Mouse (Mus musculus) left cerebral cortex, postnatal 14 days (tissue): ENCODE data around the gene Nrcam. TPM values are rescaled to one million over a fixed set of nuclear protein-coding genes. Genes with fewer than 3 reads are reported as not detected.

Source experiments
- DNase-seq, 2 experiments: peaks; one replicate each; pipeline ENCODE4 v3.0.0; 2021 to 2022; ENCODE audit warnings: low spot score in 2 of 2, mixed read lengths in 1 of 2
- intact Hi-C: fragments of 180-260 bp; cut with DNase I; formaldehyde crosslinking; loops from one replicate; pipeline ENCODE4 v1.15.1; 2025
- total RNA-seq, 2 experiments: library from RNA; stranded (reverse); gene quantifications; 2 replicates each; pipeline ENCODE4 v1.2.3; 2021

The Nrcam gene
- total RNA-seq, 2 experiments from 2014 or later, result 515 to 519 TPM

DNA sequence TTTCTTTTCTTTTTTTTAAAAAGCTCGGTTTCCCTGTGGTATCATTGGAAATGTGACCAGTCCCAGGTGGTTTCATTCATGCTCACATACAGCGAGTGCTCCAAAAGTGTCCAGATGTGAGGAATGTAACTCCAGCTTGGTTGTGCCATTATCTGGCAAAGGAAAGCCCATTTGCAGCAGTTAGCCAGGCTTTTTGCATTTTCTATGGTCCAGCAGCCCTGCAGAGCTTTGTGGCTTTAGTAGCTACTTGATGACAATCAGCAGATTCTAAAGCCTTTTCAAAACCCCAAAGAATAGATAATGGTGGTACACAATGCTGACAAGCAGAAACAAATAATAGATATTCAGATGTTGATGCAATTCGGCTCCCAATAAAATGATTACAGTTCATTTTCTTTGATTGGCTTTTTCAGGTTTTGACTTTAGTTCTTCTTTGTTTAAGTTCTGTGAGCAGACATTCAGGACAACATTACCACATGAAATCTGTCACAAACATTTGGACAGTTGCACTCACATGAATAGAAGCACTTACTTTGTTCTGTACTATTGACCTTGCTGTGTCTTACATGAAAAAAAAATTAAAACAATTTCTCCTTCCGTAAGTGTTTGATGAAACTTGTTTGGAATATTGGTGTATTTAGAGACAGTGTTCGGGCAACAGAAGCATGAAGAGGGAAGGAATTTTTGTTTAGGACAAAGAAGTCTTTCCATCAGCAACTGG is 164.2 kb downstream of the Nrcam start:
- intact Hi-C loops, result no loop called here
- no peak for DNase-seq

DNA sequence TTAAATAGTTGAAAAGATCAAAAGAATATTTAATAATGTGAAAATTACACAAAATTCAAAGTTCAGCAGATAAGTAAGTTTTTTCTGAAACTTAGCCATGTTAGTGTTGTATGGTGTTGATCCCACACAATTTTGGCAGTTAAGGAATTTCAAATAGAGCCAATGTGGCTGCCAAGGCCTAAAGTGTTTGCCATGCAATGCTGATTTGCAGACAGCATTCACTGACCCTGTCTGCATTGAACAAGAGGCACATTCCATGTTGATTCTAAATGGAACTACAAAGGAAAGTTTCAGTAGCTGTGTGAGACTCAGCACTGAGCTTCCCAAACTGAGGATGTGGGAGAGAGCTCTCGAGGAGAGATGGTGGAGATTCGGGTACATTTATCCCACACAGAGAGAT is 169.1 kb downstream of the Nrcam start:
- intact Hi-C loops, result no loop called here
- no peak for DNase-seq

DNA sequence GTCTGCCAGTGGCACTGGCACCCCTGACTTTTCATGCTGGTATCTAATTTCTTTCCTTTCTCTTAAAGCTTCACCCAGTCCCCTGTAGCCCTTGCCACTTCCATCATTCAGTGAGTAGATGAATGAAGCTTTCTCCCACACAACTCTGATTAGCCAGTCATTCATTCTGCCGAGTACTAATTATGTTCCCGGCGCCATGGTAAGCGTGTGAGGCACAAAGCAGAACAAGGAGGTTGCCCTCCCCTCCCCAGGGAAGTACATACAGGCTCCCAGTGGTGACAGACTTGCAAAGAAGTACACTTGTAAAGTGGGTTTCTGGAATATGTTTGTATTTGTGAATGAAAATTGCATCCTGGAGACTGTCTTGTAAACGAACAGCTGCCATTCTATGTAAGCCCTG is 170.2 kb downstream of the Nrcam start:
- intact Hi-C loops, result no loop called here
- peak; percentile 26 to 33 for DNase-seq

DNA sequence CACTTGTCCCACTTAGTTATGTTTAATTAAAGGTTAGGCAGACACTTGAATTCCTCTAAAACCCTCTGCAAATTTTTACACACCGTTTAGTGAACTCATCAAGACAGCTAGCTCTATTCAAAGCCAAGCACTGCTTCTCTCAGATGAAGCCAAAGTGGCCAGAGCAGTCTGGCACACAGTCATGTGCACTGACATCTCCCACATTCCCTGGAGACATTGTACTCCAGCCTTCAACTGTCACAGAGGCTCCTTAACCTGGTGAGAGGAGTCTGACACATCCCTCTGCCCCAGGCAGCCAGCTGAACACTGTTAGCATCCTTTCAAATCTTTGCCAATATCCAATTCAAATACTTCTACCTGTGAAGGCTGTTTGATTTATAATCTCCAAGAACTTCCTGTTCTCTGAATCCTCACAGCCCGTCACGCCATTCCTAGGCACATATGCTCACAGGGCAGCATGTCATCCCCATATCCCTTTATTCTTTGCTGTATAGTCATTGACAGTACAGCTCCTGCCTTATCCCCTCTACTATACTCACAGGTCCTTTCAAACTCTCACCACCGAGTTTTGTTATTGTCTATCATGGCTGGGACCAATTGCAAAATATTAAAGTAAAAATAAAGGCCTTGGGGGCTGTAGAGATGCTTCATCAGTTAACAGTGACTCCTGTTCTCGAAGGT is 173.3 kb downstream of the Nrcam start:
- intact Hi-C loops, result no loop called here
- DNase-seq, result no peak

DNA sequence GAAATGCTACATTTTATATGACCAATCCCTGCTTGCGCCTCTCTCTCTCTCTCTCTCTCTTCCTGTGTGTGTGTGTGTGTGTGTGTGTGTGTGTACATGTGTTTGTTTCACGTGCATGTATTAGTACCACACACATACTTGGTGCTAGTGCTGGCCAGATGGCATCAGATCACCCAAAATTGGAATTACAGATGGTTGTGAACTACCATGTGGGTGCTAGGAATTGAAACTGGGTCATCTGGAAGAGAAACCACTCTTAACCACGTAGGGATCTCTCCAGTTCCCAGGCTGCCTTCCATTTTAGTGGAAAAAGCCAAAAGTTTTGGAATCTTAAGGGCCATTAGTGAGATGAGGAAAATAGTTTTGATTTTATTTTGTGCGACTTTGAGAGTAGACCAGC is 175.1 kb downstream of the Nrcam start:
- intact Hi-C loops, result no loop called here
- no peak for DNase-seq

DNA sequence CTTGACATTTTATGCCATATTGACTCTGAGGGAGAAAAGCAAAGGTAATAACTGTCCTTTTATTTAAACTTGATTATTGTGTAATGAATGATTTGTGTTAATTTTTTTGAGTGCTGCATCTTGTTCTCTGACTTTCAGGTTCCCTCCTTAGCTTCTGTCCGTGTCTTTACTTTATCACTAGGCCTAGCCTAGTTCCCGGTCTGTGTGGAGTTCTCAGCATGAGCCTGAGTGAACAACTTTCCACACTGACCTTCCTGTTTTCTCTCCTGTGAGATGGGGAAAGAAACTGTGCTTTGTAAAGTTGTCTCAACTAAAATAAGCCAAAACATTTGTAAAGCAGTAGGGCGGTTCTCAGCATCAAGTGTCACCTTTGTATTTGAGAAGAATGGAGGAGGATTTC is 179.9 kb downstream of the Nrcam start:
- intact Hi-C loops, result no loop called here

DNA sequence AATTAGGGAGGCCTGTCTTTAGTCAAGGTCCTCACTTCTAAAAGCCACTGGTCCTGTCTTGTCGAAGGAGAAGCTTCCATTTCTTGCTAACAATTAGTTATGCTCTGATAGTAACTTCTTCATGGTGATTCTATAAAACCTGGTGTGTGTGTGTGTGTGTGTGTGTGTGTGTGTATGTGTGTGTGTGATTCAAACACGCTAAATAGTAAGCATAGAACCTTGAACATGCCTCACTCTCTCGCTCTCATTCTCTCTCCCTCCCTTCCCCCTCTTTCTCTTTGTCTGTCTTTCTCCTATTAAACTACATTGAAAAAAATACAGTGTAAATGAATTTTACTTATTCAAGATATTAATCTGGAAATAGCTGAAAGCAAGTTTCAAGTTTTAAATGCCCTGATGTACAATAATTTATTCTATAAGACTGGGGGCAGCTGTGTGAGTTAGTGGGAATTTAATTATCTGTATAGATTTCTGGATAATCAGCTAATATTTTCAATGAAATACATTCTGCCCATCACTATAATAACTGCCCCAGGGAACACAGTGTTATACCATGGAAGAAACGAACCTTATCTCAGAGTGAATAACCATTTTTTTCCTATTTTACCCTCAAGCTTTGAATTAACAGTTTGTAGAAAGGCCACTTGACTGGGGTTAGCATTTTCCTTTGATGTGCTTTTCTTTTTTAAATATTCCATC is 180.9 kb downstream of the Nrcam start:
- no peak for DNase-seq
- intact Hi-C loops, result no loop called here

More for the DNA sequence above, 179.9 kb downstream of the Nrcam start:
- no peak for DNase-seq

DNA sequence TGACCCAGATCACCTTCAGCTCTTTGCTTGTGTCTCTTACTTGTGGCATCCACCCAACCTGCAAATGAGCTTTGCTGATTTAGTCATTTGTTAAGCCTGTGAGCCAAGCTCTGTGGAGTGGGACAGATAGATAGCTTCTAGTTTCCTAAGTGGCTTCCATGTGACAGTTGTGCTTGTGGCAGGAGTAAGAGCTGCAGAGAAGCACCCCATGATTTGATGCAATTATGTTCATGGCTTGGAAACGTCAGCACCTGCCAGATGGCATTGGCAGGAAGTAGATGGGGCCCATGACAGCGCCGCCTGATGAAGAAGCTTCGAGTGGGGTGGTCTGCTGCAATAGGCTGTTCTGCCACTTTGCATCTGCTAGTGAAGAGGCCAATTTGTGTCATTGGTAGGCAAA is 186.4 kb downstream of the Nrcam start:
- intact Hi-C loops, result no loop called here
- peak in 1 of 2 experiments; percentile 26 for DNase-seq

DNA sequence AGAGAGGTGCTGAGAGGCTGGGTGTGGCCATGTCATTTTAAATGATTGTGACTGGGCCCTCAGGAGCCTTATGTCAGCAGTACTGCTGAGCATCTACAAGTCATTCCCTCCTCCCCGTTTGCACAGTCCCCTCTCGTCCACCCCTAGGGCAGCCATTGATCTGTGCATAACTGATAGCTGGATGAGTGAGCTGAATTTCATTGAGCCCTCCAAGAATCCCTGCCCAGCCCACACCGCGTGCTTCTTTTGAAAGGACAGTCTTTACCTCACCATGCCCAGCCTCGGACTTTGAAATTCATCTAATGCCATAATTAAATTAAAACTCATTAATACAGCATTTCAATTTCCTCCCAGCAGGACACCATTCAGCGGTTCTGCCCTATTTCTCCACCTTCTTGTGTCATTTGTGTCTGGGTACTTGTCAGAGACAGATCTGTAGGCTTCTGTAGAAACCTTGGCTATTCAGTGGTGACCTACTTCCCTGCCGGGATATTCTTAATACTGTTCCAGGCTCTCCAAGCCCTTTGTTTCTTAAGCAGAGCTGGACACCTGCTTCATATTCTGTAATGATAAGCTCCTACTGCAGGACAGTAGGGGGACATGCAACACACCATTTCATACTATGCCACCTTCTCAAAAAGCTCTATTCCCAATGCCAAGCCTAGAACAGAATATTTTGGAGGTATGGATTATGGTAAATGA is 190.9 kb downstream of the Nrcam start:
- intact Hi-C loops, result no loop called here
- no peak for DNase-seq

DNA sequence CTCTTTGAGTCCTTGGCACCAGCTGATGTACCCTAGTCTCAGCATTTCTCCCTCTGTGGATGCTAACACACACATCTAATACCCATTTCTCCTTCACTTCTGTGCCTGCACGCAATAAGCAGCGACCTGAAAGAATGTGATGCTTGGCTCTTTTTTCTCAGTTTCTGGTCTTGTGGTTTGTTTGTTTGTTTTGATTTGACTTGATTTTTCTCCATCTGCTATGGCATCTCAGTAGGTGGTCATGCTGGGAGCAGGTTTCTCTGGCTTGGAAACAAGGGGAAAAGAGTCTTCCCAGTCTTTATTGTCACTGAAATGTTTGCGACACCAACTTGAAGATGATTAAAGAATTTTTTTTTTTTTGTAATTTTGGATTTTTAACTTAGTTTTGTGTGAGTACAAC is 192.8 kb downstream of the Nrcam start:
- DNase-seq, result no peak
- intact Hi-C loops, result no loop called here

DNA sequence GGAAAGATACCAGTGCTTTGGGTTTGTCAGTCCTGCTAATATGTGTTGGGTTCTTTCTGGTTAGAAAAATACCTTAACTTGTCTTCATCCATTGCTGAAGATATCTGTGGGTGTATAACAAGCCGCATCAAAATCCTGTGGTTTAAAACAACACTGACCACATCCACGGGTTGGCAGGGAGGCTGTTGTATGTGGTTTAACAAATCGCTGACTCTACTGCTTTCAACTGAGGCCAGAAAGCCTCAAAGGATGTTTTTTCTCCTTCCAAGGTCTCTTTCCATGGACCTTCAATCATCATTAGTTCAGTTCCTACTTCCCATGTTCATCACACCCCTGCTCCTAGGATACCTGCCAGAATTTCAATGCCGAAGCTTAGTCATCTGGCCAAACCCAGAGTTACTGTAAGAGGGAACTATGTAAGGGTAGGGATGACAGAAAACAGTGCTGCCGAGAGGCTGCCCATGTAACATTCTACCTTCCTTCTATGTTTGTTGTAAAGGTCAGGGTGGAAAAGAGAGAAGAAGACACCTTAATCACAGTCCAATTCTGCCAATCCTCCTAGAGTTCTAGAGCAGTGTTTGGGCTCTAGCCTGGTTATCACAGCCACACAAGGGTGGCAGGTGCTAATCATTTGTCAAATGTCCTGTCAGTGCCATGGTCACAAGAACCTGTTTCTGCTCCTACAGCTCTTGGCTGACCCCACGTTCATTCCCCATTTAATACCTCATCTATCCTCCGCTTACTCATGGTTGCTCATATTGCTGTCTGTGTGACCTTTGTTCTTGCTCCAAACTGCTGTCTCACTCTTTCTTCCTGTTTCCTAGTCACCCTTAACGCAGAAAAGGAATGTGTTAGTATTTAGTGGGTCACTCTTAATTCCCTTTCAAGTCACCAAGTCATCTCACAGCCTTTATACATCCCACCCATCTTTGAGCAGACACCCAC is 196.2 kb downstream of the Nrcam start:
- no peak for DNase-seq
- intact Hi-C loops, result no loop called here

DNA sequence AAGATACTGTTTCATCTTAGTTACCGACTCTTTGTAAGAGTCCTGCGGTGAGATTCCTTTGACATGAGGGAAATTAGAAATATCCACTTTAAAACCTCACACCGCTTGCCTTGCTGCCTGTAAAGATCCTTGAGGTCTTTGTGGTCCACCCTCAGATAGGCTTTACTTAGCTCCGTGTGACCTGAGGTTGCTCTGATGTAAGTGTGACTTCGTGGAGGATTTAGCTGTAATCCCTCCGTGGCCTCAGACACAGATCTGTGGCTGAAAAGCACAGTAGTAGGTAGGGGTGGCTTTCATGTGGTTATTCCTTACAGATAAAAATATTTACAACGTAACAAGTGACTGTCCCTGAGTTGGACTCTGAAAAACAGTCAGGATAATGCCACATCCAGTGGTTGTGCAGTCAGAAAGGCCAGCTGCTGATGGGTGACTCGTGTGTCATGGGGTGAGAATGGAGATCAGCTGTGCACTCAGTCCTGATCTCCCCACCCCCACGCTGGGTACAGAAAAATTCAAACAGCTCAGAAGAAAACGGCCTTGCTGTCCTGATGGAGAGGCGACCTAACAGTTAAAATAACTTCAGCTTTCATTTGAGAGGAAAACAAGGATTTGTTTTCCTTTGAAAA is 199.8 kb downstream of the Nrcam start:
- intact Hi-C loops, result no loop called here
- DNase-seq, result no peak

DNA sequence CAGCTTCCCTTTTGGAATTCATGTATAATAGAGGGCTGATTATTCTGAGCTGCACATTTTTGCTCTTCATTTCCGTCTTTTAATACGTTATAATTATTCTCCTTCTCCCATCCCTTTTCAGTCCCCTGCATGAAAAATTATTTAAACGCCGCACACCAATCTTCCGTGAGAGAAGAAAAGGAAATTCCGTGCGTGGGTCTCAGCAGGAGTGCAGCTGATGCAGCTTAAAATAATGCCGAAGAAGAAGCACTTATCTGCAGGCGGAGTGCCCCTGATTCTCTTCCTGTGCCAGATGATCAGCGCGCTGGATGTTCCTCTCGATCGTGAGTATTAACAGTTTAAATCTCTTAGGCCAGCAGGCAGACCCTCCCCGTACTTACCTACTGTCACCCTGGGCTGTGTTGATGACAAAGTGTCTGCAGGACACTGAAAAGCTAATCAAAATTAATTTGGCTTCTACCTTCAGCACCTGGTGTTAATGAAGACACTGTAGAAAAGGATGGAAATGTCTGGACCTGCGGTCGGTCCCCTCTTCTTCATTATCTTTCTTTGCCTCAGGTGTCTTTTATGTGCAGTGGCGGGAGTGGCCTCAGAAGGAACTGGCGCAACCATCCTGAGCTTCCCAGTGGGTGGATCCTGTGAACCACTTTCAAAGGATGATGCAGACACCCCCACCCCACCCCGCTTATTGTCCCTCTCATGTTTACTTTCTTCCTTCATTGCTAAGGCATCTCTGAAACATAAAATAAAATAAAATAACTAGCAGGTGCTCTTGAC is 203.8 kb downstream of the Nrcam start:
- DNase-seq, result peak in 1 of 2 experiments; percentile 51
- intact Hi-C loops, result no loop called here

DNA sequence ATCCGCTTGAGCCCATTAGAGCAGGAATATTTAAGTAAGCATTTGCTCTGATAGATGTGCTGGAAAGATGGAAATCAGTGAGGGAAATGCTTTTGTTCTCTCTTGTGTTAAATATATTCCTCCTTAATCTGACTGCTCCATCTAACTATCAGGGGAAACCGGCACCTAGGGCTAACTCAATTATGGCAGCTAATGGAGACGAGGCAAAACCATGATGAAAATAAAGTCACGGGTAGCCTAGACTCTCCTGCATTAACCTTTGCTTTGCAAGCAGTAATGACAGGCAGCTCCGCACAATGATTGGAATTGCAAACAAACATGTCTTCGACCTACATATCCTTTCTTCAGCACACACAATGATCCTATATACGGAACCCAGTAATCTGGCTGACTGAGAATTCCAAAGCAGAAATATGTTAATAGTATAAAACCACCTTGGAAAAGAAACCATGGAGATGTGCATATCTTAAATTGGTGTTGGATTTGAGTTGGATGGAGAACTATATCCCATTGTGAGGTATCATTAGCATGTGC is 205.5 kb downstream of the Nrcam start:
- DNase-seq, result no peak
- intact Hi-C loops, result no loop called here

DNA sequence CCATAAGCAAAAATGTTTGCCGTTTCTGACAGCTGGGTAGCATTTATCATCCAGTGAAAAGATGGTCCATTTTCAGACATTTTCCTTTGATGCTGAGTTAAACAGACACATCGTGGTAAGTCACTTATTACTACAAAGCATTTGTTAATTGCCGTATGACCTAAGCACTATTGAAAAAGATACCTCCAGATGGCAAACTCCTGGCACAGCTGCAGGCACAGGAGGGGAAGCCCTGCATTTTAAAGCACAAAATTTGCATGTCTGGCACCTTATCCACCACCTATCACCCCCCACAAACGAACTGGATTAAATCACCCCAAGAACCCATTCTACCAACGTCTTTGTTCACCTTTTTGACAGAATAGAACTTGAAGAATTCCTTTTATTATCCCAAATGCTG is 206.9 kb downstream of the Nrcam start:
- intact Hi-C loops, result no loop called here
- DNase-seq, result no peak

DNA sequence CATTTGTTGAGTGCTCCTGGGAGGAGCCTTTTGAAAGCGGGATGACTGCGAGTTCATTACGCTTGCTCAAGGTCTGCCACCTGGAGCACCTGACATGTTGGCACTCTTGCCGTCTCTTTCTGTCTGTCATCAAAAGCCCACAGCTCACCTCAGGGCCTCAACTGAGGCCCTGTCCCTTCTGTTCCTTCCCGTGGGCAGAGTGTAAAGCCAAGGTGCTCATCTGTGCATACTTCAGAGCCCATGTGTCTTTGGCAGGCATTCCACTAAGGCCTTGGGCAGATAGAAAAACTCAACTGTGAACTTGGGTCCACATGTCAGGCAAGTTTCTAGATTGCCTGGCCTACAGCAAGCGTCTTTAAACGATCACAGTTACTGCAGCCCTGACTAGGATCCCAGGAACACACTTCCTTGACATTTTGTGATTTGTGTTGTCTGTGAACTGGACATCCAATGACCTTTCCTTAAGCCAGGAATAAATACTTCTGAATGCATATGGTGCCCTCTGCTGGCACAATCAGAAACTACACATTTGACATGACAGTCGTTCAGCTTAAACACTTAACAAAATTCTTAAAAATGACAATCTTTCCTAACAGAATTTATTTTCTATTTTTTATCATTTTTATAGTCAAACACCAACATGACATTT is 219.2 kb downstream of the Nrcam start:
- intact Hi-C loops, result loop anchor here (5.0 kb wide), 2 partner anchors 221 to 251 kb away; partner anchors contain the start of gene Nrcam
- peak; percentile 69 to 89 for DNase-seq

DNA sequence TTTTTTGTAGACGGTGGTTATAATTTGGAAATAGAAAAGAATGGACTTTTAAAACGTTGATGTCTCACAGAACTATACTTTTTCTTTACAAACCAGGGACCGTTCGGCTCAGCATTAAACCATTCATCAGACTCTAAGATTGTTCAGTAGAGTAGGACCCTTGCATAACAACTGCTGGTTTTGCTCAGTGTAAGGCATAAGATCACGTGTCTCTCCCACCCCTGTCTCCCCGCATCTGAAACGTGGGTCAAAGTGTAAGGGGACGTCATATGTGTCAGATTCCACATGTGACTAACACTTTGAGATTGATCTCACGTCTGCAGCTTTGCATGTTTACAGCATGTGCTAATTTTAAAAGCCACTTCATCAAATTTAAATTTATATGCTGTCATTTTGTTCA is 219.8 kb downstream of the Nrcam start:
- DNase-seq, result no peak

More for the DNA sequence above, 219.8 kb downstream of the Nrcam start:
- intact Hi-C loops, result loop anchor here (5.0 kb wide), 2 partner anchors 221 to 251 kb away; partner anchors contain the start of gene Nrcam
